Mouse (Mus musculus): ENCODE results near the gene Stambp.
"Not testable (repeated sequence)": the region's sequence is repeated elsewhere in the genome, so short reads cannot be mapped to it uniquely, and the experiment has no call there.

Gene Stambp

GRCm38 (mm10) chr6:83572671-83573070 lies at the start of gene Stambp:
Gene Stambp, minus strand, starts transcription at chr6:83572729.
- no peak for DNase-seq (ENCODE audit: low read depth in 1 of 2, low spot score in 2 of 2)

GRCm38 (mm10) chr6:83619955-83620354 lies 47.4 kb upstream of the Stambp start:
- DNase-seq (ENCODE audit: low read depth in 1 of 2, low spot score in 2 of 2) = no peak

- DNase-seq (ENCODE audit: low read depth in 1 of 2, low spot score in 2 of 2) = no peak
Observed at GRCm38 (mm10) chr6:83617581-83618335, 45.2 kb upstream of the Stambp start.

GRCm38 (mm10) chr6:83616512-83616911 lies 44.0 kb upstream of the Stambp start:
- DNase-seq (ENCODE audit: low read depth in 1 of 2, low spot score in 2 of 2) = peak in 1 of 2 experiments; percentile 8

- DNase-seq (ENCODE audit: low read depth in 1 of 2, low spot score in 2 of 2) = no peak
Observed at GRCm38 (mm10) chr6:83614469-83614868, 41.9 kb upstream of the Stambp start.

- no peak for DNase-seq (ENCODE audit: low read depth in 1 of 2, low spot score in 2 of 2)
Observed at GRCm38 (mm10) chr6:83612976-83613375, 40.4 kb upstream of the Stambp start.

GRCm38 (mm10) chr6:83599636-83600174 lies 27.2 kb upstream of the Stambp start:
- no peak for DNase-seq (ENCODE audit: low read depth in 1 of 2, low spot score in 2 of 2)

- no peak for DNase-seq (ENCODE audit: low read depth in 1 of 2, low spot score in 2 of 2)
Observed at GRCm38 (mm10) chr6:83599060-83599550, 26.6 kb upstream of the Stambp start.

GRCm38 (mm10) chr6:83598646-83599045 lies 26.1 kb upstream of the Stambp start:
- peak in 1 of 2 experiments; percentile 19 for DNase-seq (ENCODE audit: low read depth in 1 of 2, low spot score in 2 of 2)

GRCm38 (mm10) chr6:83597988-83598387 lies 25.5 kb upstream of the Stambp start:
- DNase-seq (ENCODE audit: low read depth in 1 of 2, low spot score in 2 of 2) = no peak

GRCm38 (mm10) chr6:83595035-83595434 lies 22.5 kb upstream of the Stambp start:
- no peak for DNase-seq (ENCODE audit: low read depth in 1 of 2, low spot score in 2 of 2)

- DNase-seq (ENCODE audit: low read depth in 1 of 2, low spot score in 2 of 2) = no peak
Observed at GRCm38 (mm10) chr6:83593896-83594295, 21.4 kb upstream of the Stambp start.

- DNase-seq (ENCODE audit: low read depth in 1 of 2, low spot score in 2 of 2) = no peak
Observed at GRCm38 (mm10) chr6:83592051-83592450, 19.5 kb upstream of the Stambp start.

GRCm38 (mm10) chr6:83590301-83590700 lies 17.8 kb upstream of the Stambp start:
- DNase-seq (ENCODE audit: low read depth in 1 of 2, low spot score in 2 of 2) = no peak

- not testable (repeated sequence) for DNase-seq (ENCODE audit: low read depth in 1 of 2, low spot score in 2 of 2)
Observed at GRCm38 (mm10) chr6:83587191-83587590, 14.7 kb upstream of the Stambp start.

- not testable (repeated sequence) for DNase-seq (ENCODE audit: low read depth in 1 of 2, low spot score in 2 of 2)
Observed at GRCm38 (mm10) chr6:83585328-83585727, 12.8 kb upstream of the Stambp start.

- DNase-seq (ENCODE audit: low read depth in 1 of 2, low spot score in 2 of 2) = no peak
Observed at GRCm38 (mm10) chr6:83583591-83583990, 11.1 kb upstream of the Stambp start.

- DNase-seq (ENCODE audit: low read depth in 1 of 2, low spot score in 2 of 2) = no peak
Observed at GRCm38 (mm10) chr6:83582938-83583270, 10.4 kb upstream of the Stambp start.

GRCm38 (mm10) chr6:83582135-83582937 lies 9.8 kb upstream of the Stambp start:
- DNase-seq (ENCODE audit: low read depth in 1 of 2, low spot score in 2 of 2) = no peak

- DNase-seq (ENCODE audit: low read depth in 1 of 2, low spot score in 2 of 2) = no peak
Observed at GRCm38 (mm10) chr6:83577534-83577933, 5.0 kb upstream of the Stambp start.

GRCm38 (mm10) chr6:83575609-83576008 lies 3.1 kb upstream of the Stambp start:
- DNase-seq (ENCODE audit: low read depth in 1 of 2, low spot score in 2 of 2) = no peak

All from monocyte, adult 2 months (primary cell).